Comparison of ENCODE assay signal across 8 mouse cellular contexts in genomic region chr11:43425824-43426413, GRCm38 (mm10). TPM values are rescaled to one million over a fixed set of nuclear protein-coding genes. Genes with fewer than 3 reads are reported as not detected.
DNase-seq lines count a peak whose midpoint lies in the region; ATAC-seq and TF ChIP-seq lines count a peak whose summit lies in the region.

Gene Pttg1 (minus strand): TSS chr11:43426251.

- no peaks in the 10 kb centered on the region for H3K9me3 ChIP-seq in embryonic facial prominence, embryonic 13.5 days
- H3K9me3 ChIP-seq in limb, embryonic 13.5 days = no peaks in the 10 kb centered on the region
- H3K9me3 ChIP-seq in midbrain, embryonic 16.5 days (replicated peaks; ENCODE audit: control insufficient read depth, low read length, poor library complexity, severe bottlenecking) = no peaks in the 10 kb centered on the region

- no peak for TF ChIP-seq CTCF in kidney, adult 2 months (conservative IDR thresholded peaks at IDR 0.05; ENCODE audit: insufficient read depth, insufficient read length, low read depth, low read length)

- ATAC-seq in embryonic facial prominence, embryonic 13.5 days (ENCODE audit: insufficient number of reproducible peaks, insufficient read depth, low FRiP score, low TSS enrichment, low read depth) = peak; percentile 87
- peak; percentile 96 for ATAC-seq in limb, embryonic 13.5 days (ENCODE audit: low FRiP score, low read depth)
- peak; percentile 91 for ATAC-seq in midbrain, embryonic 16.5 days

- TF ChIP-seq POLR2A in kidney, adult 2 months (IDR thresholded peaks at IDR 0.05; ENCODE audit: low read depth, low read length) = peak; percentile 96

- peak; percentile 82 for DNase-seq in 3134 (ENCODE audit: extremely low read depth, insufficient read length, low spot score)
- peak; percentile 86 to 90 for DNase-seq in adrenal gland, postnatal 36 days
- DNase-seq in heart, adult 18-20 months = peak; percentile 90 to 93
- peak; percentile 94 for DNase-seq in kidney, adult 2 months
- peak; percentile 69 to 88 for DNase-seq in spleen, postnatal 10 days (ENCODE audit: low spot score in 2 of 2)

- 0 out of 2 replicates have a peak, but pooled peaks cover 3% of the 10 kb centered on the region for H3K4me1 ChIP-seq in embryonic facial prominence, embryonic 13.5 days
- peaks cover 11% of the 10 kb centered on the region for H3K4me1 ChIP-seq in kidney, adult 2 months (ENCODE audit: control insufficient read depth, insufficient read depth, low read length)
- H3K4me1 ChIP-seq in limb, embryonic 13.5 days = peaks cover 7% of the 10 kb centered on the region
- H3K4me1 ChIP-seq in midbrain, embryonic 16.5 days (ENCODE audit: control insufficient read depth, insufficient read depth, low read length) = peaks cover 5% of the 10 kb centered on the region

- H3K27me3 ChIP-seq in embryonic facial prominence, embryonic 13.5 days = no peaks in the 10 kb centered on the region
- H3K27me3 ChIP-seq in kidney, adult 2 months (replicated peaks; ENCODE audit: control insufficient read depth, insufficient read depth, low read length) = no peaks in the 10 kb centered on the region
- no peaks in the 10 kb centered on the region for H3K27me3 ChIP-seq in limb, embryonic 13.5 days
- no peaks in the 10 kb centered on the region for H3K27me3 ChIP-seq in midbrain, embryonic 16.5 days (ENCODE audit: control insufficient read depth, insufficient read depth, low read depth, low read length)

- peak within 1 kb of the TSS; percentile 80 for H3K9ac ChIP-seq in embryonic facial prominence, embryonic 13.5 days
- peak within 1 kb of the TSS; percentile 72 for H3K9ac ChIP-seq in limb, embryonic 13.5 days
- H3K9ac ChIP-seq in midbrain, embryonic 16.5 days (ENCODE audit: low read depth, low read length) = peak within 1 kb of the TSS; percentile 59

- 3% methylated on average over 27 of the region's 27 CpGs for WGBS in embryonic facial prominence, embryonic 13.5 days
- 2% methylated on average over 27 of the region's 27 CpGs for WGBS in kidney, adult 2 months
- 2% methylated on average over 27 of the region's 27 CpGs for WGBS in limb, embryonic 13.5 days
- WGBS in midbrain, embryonic 16.5 days = 4% methylated on average over 27 of the region's 27 CpGs

- peak within 1 kb of the TSS; percentile 61 for H3K4me3 ChIP-seq in embryonic facial prominence, embryonic 13.5 days
- H3K4me3 ChIP-seq in kidney, adult 2 months (ENCODE audit: insufficient read depth, low read depth, low read length) = peak within 1 kb of the TSS; percentile 76
- H3K4me3 ChIP-seq in limb, embryonic 13.5 days = peak within 1 kb of the TSS; percentile 60
- H3K4me3 ChIP-seq in midbrain, embryonic 16.5 days (ENCODE audit: low read depth, low read length) = peak within 1 kb of the TSS; percentile 55

- peak within 1 kb of the TSS; percentile 59 for H3K4me2 ChIP-seq in embryonic facial prominence, embryonic 13.5 days
- H3K4me2 ChIP-seq in limb, embryonic 13.5 days (replicated peaks) = peak within 1 kb of the TSS; percentile 63
- peak within 1 kb of the TSS; percentile 59 for H3K4me2 ChIP-seq in midbrain, embryonic 16.5 days (ENCODE audit: low read length)

- H3K27ac ChIP-seq in embryonic facial prominence, embryonic 13.5 days = peak within 1 kb of the TSS; percentile 64
- H3K27ac ChIP-seq in kidney, adult 2 months (ENCODE audit: insufficient read depth, low read depth, low read length) = peak within 1 kb of the TSS; percentile 96
- H3K27ac ChIP-seq in limb, embryonic 13.5 days = peak within 1 kb of the TSS; percentile 18; the same call in 1 of the 2 replicates
- no peak within 1 kb of the TSS for H3K27ac ChIP-seq in midbrain, embryonic 16.5 days (ENCODE audit: low read length)

- peaks cover 21% of the 10 kb centered on the region; the same call in 1 of the 2 replicates for H3K36me3 ChIP-seq in embryonic facial prominence, embryonic 13.5 days
- H3K36me3 ChIP-seq in kidney, adult 2 months (ENCODE audit: control insufficient read depth, insufficient read depth, low read length) = no peaks in the 10 kb centered on the region; the same call in 1 of the 2 replicates
- peaks cover 21% of the 10 kb centered on the region for H3K36me3 ChIP-seq in limb, embryonic 13.5 days
- no peaks in the 10 kb centered on the region for H3K36me3 ChIP-seq in midbrain, embryonic 16.5 days (ENCODE audit: control insufficient read depth, insufficient read depth, low read length)

RNA-seq across cellular contexts. Expression of gene Pttg1, which starts in this region (rescaled TPM):
- 10 to 100 TPM; 38.6 to 47.6 TPM for total RNA-seq in adrenal gland, postnatal 36 days (2021)
- 116 and 118 TPM in 2 replicates for polyA plus RNA-seq in embryonic facial prominence, embryonic 13.5 days (2015; fragmentation: Nextera tagmentation; extraction: Ambion mirVana)
- total RNA-seq in heart, adult 18-20 months (2021) = 10 to 100 TPM; 85.4 to 89.1 TPM
- 33.6 and 45.4 TPM in 2 replicates for polyA plus RNA-seq in kidney, adult 2 months (2012; rRNA removed)
- 100 and 104 TPM in 2 replicates for polyA plus RNA-seq in limb, embryonic 13.5 days (2015; fragmentation: Nextera tagmentation; extraction: Ambion mirVana)
- 49.1 and 53.2 TPM in 2 replicates for polyA plus RNA-seq in midbrain, embryonic 16.5 days (2015; fragmentation: Nextera tagmentation; extraction: Ambion mirVana)
